Mouse (Mus musculus): ENCODE measurements around the gene Fcgr4.

GRCm38 (mm10) chr1:171057253-171057652 lies 38.5 kb downstream of the Fcgr4 start:
- no peak for TF ChIP-seq CTCF (conservative IDR thresholded peaks at IDR 0.05; ENCODE audit: insufficient read depth, insufficient read length, low read depth, low read length)
- no peak for TF ChIP-seq POLR2A (IDR thresholded peaks at IDR 0.05; ENCODE audit: low read depth, low read length)
